Mouse (Mus musculus) MEL (cell line): Measurements from ENCODE around the gene Rplp2. TPM values are rescaled to one million over a fixed set of nuclear protein-coding genes. Genes with fewer than 3 reads are reported as not detected.
"Not testable (repeated sequence)": the region's sequence is repeated elsewhere in the genome, so short reads cannot be mapped to it uniquely, and the experiment has no call there.

Experiments used
- DNase-seq: peaks from one replicate; pipeline ENCODE4 v3.0.0; 2011; ENCODE audit warnings: low read depth, low spot score
- H3K27ac ChIP-seq: 2 replicates; pipeline ENCODE4 v1.5.1; 2012; ENCODE audit warnings: low read depth, mild to moderate bottlenecking, control low read depth, low read length, moderate library complexity; ENCODE audit not compliant: control insufficient read depth
- H3K27me3 ChIP-seq, 2 experiments: fragments of 150-350 bp in 1 of 2; sonication (generic) in 1 of 2; 2 replicates each; pipeline ENCODE4 v1.6.1; 2012; ENCODE audit warnings: low read length in 2 of 2, mild to moderate bottlenecking in 2 of 2, improper control_type of control experiment in 1 of 2, moderate library complexity in 1 of 2; ENCODE audit not compliant: insufficient read depth in 2 of 2, control insufficient read depth in 1 of 2
- H3K36me3 ChIP-seq, 2 experiments: 2 replicates each; pipeline ENCODE4 v1.6.1; 2012 to 2014; ENCODE audit warnings: low read length in 2 of 2, improper control_type of control experiment in 1 of 2, inconsistent platforms in 1 of 2, mild to moderate bottlenecking in 1 of 2; ENCODE audit not compliant: insufficient read depth in 2 of 2, control insufficient read depth in 1 of 2
- H3K4me1 ChIP-seq, 2 experiments: fragments of 150-350 bp in 1 of 2; sonication (generic) in 1 of 2; 2 replicates each; pipeline ENCODE4 v1.6.1; 2012; ENCODE audit warnings: low read length in 2 of 2, improper control_type of control experiment in 1 of 2, mild to moderate bottlenecking in 1 of 2; ENCODE audit not compliant: insufficient read depth in 2 of 2, control insufficient read depth in 1 of 2
- H3K4me3 ChIP-seq, 2 experiments: fragments of 150-350 bp in 1 of 2; sonication (generic) in 1 of 2; 2 replicates each; pipeline ENCODE4 v1.5.1; 2012; ENCODE audit warnings: low read depth in 2 of 2, low read length in 2 of 2, mild to moderate bottlenecking in 2 of 2, moderate library complexity in 2 of 2, control low read depth in 1 of 2, improper control_type of control experiment in 1 of 2; ENCODE audit not compliant: control insufficient read depth in 1 of 2, insufficient read depth in 1 of 2
- H3K79me2 ChIP-seq: 2 replicates; pipeline ENCODE4 v1.6.1; 2012; ENCODE audit warnings: mild to moderate bottlenecking, low read length, moderate library complexity; ENCODE audit not compliant: control insufficient read depth, poor library complexity, insufficient read depth
- H3K9ac ChIP-seq: 2 replicates; pipeline ENCODE4 v1.6.1; 2012; ENCODE audit warnings: low read depth, mild to moderate bottlenecking, control low read depth, low read length, moderate library complexity; ENCODE audit not compliant: control insufficient read depth, poor library complexity, severe bottlenecking
- H3K9me3 ChIP-seq: fragments of 150-350 bp; sonication (generic); replicated peaks from 2 replicates; pipeline ENCODE4 v1.6.1; 2012; ENCODE audit warnings: mild to moderate bottlenecking, low read length, improper control_type of control experiment, moderate library complexity; ENCODE audit not compliant: insufficient read depth
- CTCF ChIP-seq, 3 experiments: IDR thresholded peaks in 2 of 3; conservative IDR thresholded peaks in 1 of 3; 2 replicates each; pipeline ENCODE4 v1.5.1; 2011 to 2012; ENCODE audit warnings: low read length in 3 of 3, low read depth in 2 of 3, mild to moderate bottlenecking in 2 of 3, improper control_type of control experiment in 1 of 3, inconsistent platforms in 1 of 3, mixed read lengths in 1 of 3, moderate library complexity in 1 of 3; ENCODE audit not compliant: control insufficient read depth in 1 of 3, insufficient read depth in 1 of 3, poor library complexity in 1 of 3, severe bottlenecking in 1 of 3
- E2F4 ChIP-seq: IDR thresholded peaks from 2 replicates; pipeline ENCODE4 v1.6.1; 2011; ENCODE audit warnings: low read depth, low read length, improper control_type of control experiment, borderline replicate concordance
- ELF1 ChIP-seq: IDR thresholded peaks from 2 replicates; pipeline ENCODE4 v1.6.1; 2014; ENCODE audit warnings: low read depth, mild to moderate bottlenecking, inconsistent platforms, low read length, improper control_type of control experiment, moderate library complexity
- EP300 ChIP-seq, 2 experiments: IDR thresholded peaks; 2 replicates each; pipeline ENCODE4 v1.6.1; 2011; ENCODE audit warnings: improper control_type of control experiment in 2 of 2, low read length in 2 of 2, low read depth in 1 of 2, mild to moderate bottlenecking in 1 of 2
- ETS1 ChIP-seq: IDR thresholded peaks from 2 replicates; pipeline ENCODE4 v1.6.1; 2012; ENCODE audit warnings: low read depth, mild to moderate bottlenecking, inconsistent platforms, low read length, improper control_type of control experiment, moderate library complexity
- KAT2A ChIP-seq: conservative IDR thresholded peaks from 2 replicates; pipeline ENCODE4 v1.6.1; 2012; ENCODE audit warnings: low read depth, low read length, improper control_type of control experiment, inconsistent platforms
- MEF2A ChIP-seq: IDR thresholded peaks from 2 replicates; pipeline ENCODE4 v1.6.1; 2014; ENCODE audit warnings: low read depth, mild to moderate bottlenecking, inconsistent platforms, low read length, improper control_type of control experiment; ENCODE audit not compliant: poor library complexity, insufficient replicate concordance, severe bottlenecking; ENCODE audit errors: extremely low read depth
- MXI1 ChIP-seq: IDR thresholded peaks from 2 replicates; pipeline ENCODE4 v1.6.1; 2011; ENCODE audit warnings: mild to moderate bottlenecking, low read depth, low read length, improper control_type of control experiment
- MYC ChIP-seq: IDR thresholded peaks from 2 replicates; pipeline ENCODE4 v1.6.1; 2011; ENCODE audit warnings: low read depth, mild to moderate bottlenecking, low read length, improper control_type of control experiment, moderate library complexity
- NELFE ChIP-seq: IDR thresholded peaks from 2 replicates; pipeline ENCODE4 v1.6.1; 2011; ENCODE audit warnings: low read depth, low read length, improper control_type of control experiment
- POLR2A ChIP-seq, 2 experiments: IDR thresholded peaks; 2 replicates each; pipeline ENCODE4 v1.6.1; 2011 to 2012; ENCODE audit warnings: low read length in 2 of 2, mild to moderate bottlenecking in 2 of 2, control low read depth in 1 of 2, improper control_type of control experiment in 1 of 2, low read depth in 1 of 2, moderate library complexity in 1 of 2; ENCODE audit not compliant: control insufficient read depth in 1 of 2, insufficient read depth in 1 of 2, poor library complexity in 1 of 2
- POLR2AphosphoS2 ChIP-seq: IDR thresholded peaks from 2 replicates; pipeline ENCODE4 v1.6.1; 2011; ENCODE audit warnings: low read length, improper control_type of control experiment
- POLR2AphosphoS5 ChIP-seq: IDR thresholded peaks from 2 replicates; pipeline ENCODE4 v1.6.1; 2012; ENCODE audit warnings: low read depth, borderline replicate concordance, mild to moderate bottlenecking, inconsistent platforms, low read length, moderate library complexity, mixed read lengths
- RAD21 ChIP-seq: IDR thresholded peaks from 2 replicates; pipeline ENCODE4 v1.6.1; 2011; ENCODE audit warnings: mild to moderate bottlenecking, low read depth, low read length, improper control_type of control experiment
- SIN3A ChIP-seq: IDR thresholded peaks from 2 replicates; pipeline ENCODE4 v1.6.1; 2012; ENCODE audit warnings: low read length, improper control_type of control experiment, inconsistent platforms
- SMC3 ChIP-seq: IDR thresholded peaks from 2 replicates; pipeline ENCODE4 v1.6.1; 2011; ENCODE audit warnings: low read depth, low read length, improper control_type of control experiment
- TAL1 ChIP-seq: IDR thresholded peaks from 2 replicates; pipeline ENCODE4 v1.6.1; 2012; ENCODE audit warnings: mild to moderate bottlenecking, inconsistent platforms, low read length, moderate library complexity, mixed read lengths
- USF2 ChIP-seq, 2 experiments: IDR thresholded peaks; 2 replicates each; pipeline ENCODE4 v1.6.1; 2011 to 2012; ENCODE audit warnings: improper control_type of control experiment in 2 of 2, low read length in 2 of 2, borderline replicate concordance in 1 of 2, inconsistent platforms in 1 of 2, low read depth in 1 of 2, mild to moderate bottlenecking in 1 of 2; ENCODE audit not compliant: insufficient read depth in 1 of 2
- ZMIZ1 ChIP-seq: IDR thresholded peaks from 2 replicates; pipeline ENCODE4 v1.6.1; 2012; ENCODE audit warnings: low read depth, mild to moderate bottlenecking, inconsistent platforms, low read length, improper control_type of control experiment, moderate library complexity
- ZNF384 ChIP-seq: IDR thresholded peaks from 2 replicates; pipeline ENCODE4 v1.6.1; 2012; ENCODE audit warnings: low read depth, mild to moderate bottlenecking, inconsistent platforms, low read length, improper control_type of control experiment
- polyA plus RNA-seq, 2 experiments: library from polyadenylated mRNA; stranded (reverse) in 1 of 2; unstranded in 1 of 2; fragments of >175 nt in 1 of 2; fragments of >200 nt in 1 of 2; gene quantifications; 2 replicates each; pipeline versions ENCODE4 v1.2.1 to v1.2.4; 2012; ENCODE audit warnings: low replicate concordance in 2 of 2, low read depth in 1 of 2; ENCODE audit not compliant: insufficient read length in 2 of 2, insufficient read depth in 1 of 2, missing spikeins in 1 of 2
- total RNA-seq: library from RNA; depleted of rRNA; stranded (reverse); fragments of 300-350 nt; gene quantifications from 2 replicates; pipeline ENCODE4 v1.2.3, GENCODE M21; 2012

The Rplp2 gene
- total and polyA plus RNA-seq, 3 experiments: 3,503 to 3,690 TPM; not detected in 1

DNA sequence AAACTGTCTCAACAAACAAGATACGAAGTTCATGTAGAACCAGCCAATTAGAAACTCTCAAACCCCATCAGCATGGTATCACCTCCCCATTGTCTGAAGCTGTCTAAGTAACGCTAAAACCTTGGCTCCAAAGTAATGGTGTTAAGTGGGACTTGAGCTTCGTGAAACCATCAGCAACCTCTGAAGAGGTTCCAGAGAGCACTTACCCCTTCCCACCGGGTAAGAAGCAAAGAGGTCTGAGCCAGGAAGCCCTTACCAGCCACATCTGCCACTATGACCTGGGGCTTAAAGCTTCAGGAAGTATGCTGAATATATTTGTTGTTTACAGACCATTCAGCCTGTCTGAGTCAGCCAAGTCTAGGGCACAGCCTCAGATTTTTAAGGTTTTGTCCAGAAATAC is 41.7 kb upstream of the Rplp2 start:
- H3K4me1 ChIP-seq: no peaks in the 10 kb centered on the region
- no peak overlapping the region for H3K4me3 ChIP-seq
- no peak for DNase-seq
- TF ChIP-seq SIN3A: no peak
- TF ChIP-seq ZNF384: no peak
- TF ChIP-seq ELF1: no peak
- no peak for TF ChIP-seq POLR2A (IDR thresholded peaks at IDR 0.05; ENCODE audit: control insufficient read depth in 1 of 2, insufficient read depth in 1 of 2, low read depth in 1 of 2, low read length in 2 of 2, poor library complexity in 1 of 2)
- no peak for TF ChIP-seq RAD21
- TF ChIP-seq MYC: no peak
- no peak for TF ChIP-seq CTCF (IDR thresholded peaks at IDR 0.05 in 2 of 3, conservative IDR thresholded peaks at IDR 0.05 in 1 of 3; ENCODE audit: control insufficient read depth in 1 of 3, insufficient read depth in 1 of 3, low read depth in 2 of 3, low read length in 3 of 3, poor library complexity in 1 of 3, severe bottlenecking in 1 of 3)
- TF ChIP-seq ETS1: no peak
- no peak for TF ChIP-seq MEF2A
- TF ChIP-seq E2F4: no peak
- no peak for TF ChIP-seq MXI1
- no peak for TF ChIP-seq SMC3
- no peak for TF ChIP-seq POLR2AphosphoS5
- TF ChIP-seq ZMIZ1: no peak
- TF ChIP-seq USF2 (IDR thresholded peaks at IDR 0.05; ENCODE audit: borderline replicate concordance in 1 of 2, insufficient read depth in 1 of 2, low read depth in 1 of 2, low read length in 2 of 2): no peak
- no peak for TF ChIP-seq NELFE
- TF ChIP-seq EP300 (IDR thresholded peaks at IDR 0.05; ENCODE audit: low read depth in 1 of 2, low read length in 2 of 2): no peak
- TF ChIP-seq POLR2AphosphoS2: no peak
- TF ChIP-seq KAT2A: no peak
- no peak for TF ChIP-seq TAL1
- peaks cover 0 to 4% of the 10 kb centered on the region in 2 experiments; a peak in 2 of 4 replicates for H3K36me3 ChIP-seq
- no peaks in the 10 kb centered on the region for H3K27me3 ChIP-seq
- H3K27ac ChIP-seq: no peak overlapping the region
- no peak overlapping the region for H3K9ac ChIP-seq
- no peaks in the 10 kb centered on the region for H3K9me3 ChIP-seq
- H3K79me2 ChIP-seq: no peaks in the 10 kb centered on the region

- not testable (repeated sequence) for H3K36me3 ChIP-seq, H3K27ac ChIP-seq, H3K4me3 ChIP-seq, H3K9ac ChIP-seq, H3K4me1 ChIP-seq, H3K9me3 ChIP-seq, H3K79me2 ChIP-seq, H3K27me3 ChIP-seq
- peak; percentile 41 for DNase-seq
These were observed 39.5 kb upstream of the Rplp2 start for GRCm38 (mm10) chr7:141407670-141408069.
